Mouse (Mus musculus) urinary bladder, adult 2 months (tissue): ENCODE measurements around the gene Chchd5. TPM values are rescaled to one million over a fixed set of nuclear protein-coding genes. Genes with fewer than 3 reads are reported as not detected.

Source experiments
- DNase-seq: peaks from one replicate; pipeline ENCODE4 v3.0.0; 2022; ENCODE audit warnings: low spot score
- polyA plus RNA-seq: library from polyadenylated mRNA; depleted of rRNA; stranded (reverse); fragments of >200 nt; gene quantifications from 2 replicates; pipeline ENCODE4 v1.2.3, GENCODE M21; 2012; rRNA removed

Gene Chchd5
- 19.4 and 19.5 TPM in 2 replicates for polyA plus RNA-seq

GRCm38 (mm10) chr2:129129412-129129929 is at the start of gene Chchd5:
Gene Chchd5, plus strand, starts transcription at chr2:129129700.
- DNase-seq, result peak; percentile 66

DNA sequence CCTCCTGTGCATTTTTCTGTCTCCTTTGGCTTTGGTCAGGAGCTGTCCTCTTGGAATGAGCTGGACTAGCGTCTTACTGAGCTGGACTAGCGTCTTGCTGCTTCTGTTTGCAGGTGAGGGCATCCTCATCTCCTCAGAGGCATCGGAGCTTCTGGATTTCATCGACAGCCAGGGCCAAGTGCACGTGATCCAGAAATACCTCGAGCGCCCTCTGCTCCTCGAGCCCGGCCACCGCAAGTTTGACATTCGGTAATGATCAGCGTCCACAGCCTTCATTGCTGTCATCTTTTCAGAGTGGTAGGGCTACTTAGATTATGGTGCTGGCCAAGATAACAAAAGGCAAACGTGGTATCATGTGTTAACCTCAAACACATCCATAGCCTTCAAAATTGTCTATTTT is 48.4 kb upstream of the Chchd5 start:
- no peak for DNase-seq

DNA sequence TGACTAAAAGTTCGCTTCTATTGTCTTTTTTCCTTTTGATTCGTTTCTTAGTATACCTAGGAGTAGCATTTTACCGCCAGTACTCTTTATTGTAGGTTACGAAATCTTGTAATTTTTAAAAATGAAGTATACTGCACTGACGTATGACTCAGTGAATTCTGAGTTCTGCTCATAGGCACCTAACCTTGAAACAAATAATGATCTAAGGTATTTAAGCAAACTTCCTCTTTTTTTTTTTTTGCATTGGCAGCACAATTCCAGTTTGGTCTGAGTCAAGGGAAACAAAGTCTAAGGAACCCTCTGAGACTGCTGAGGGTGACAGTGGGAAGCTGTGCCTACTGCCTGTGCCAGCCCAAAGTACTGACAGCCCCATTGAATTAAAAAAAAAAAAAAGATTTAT is 46.0 kb upstream of the Chchd5 start:
- DNase-seq, result no peak

DNA sequence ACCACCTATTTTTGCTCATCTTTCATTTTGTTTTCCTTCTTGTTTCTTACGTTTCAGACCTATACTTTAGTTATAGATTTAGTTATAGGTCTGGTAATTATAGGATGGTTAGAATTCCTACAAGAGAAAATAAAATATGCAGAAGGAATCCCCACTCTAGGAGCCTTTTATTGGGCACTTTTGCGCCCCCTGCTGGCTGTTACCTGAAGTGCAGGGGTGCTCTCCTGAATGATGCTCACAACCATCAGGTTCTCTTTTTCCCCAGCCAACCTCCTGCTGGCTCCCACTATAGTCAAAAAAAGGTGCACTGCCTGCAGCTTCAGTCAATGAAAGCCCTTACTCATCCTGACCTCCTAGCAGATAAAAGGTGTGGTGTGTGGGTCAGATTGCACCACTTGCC is 44.5 kb upstream of the Chchd5 start:
- DNase-seq, result no peak

DNA sequence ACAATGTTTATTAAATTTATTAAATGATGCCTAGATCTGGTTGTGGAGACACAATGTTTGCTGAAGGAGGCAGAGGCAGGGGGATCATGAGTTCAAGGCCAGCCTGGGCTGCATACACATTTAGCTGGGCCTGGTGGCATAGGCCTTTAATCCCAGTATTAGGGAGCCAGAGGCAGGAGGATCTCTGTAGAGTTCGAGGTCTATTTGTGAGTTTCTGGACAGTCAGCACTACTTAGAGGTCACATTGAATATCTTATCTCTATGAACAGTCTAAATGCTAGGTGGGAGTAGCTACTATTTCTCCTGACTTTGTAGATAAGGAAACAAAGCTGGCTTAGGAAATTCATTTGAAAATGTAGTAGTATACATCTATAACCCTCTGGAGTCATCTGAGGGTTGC is 42.0 kb upstream of the Chchd5 start:
- DNase-seq, result no peak

DNA sequence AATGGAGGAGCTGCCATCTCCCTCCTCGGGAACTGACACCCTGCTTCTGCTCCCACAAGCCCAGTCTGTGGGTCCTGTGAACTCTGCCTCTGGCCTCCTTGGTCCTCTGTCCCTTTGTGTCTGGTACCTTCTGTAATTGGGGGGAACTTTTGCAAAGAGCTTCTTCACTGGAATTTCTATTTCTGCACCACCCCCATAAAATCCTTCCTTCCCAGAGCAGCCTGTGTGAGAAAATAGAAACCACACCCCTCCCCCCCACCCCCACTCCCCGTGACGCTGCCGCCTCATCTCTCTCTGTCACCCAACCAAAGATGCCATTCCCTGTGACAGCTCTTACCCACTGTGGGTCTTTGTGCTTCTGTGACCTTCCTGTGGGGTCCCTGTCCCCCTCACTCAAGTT is 39.1 kb upstream of the Chchd5 start:
- DNase-seq, result no peak

GRCm38 (mm10) chr2:129092810-129093209 is 36.7 kb upstream of the Chchd5 start:
- no peak for DNase-seq

DNA sequence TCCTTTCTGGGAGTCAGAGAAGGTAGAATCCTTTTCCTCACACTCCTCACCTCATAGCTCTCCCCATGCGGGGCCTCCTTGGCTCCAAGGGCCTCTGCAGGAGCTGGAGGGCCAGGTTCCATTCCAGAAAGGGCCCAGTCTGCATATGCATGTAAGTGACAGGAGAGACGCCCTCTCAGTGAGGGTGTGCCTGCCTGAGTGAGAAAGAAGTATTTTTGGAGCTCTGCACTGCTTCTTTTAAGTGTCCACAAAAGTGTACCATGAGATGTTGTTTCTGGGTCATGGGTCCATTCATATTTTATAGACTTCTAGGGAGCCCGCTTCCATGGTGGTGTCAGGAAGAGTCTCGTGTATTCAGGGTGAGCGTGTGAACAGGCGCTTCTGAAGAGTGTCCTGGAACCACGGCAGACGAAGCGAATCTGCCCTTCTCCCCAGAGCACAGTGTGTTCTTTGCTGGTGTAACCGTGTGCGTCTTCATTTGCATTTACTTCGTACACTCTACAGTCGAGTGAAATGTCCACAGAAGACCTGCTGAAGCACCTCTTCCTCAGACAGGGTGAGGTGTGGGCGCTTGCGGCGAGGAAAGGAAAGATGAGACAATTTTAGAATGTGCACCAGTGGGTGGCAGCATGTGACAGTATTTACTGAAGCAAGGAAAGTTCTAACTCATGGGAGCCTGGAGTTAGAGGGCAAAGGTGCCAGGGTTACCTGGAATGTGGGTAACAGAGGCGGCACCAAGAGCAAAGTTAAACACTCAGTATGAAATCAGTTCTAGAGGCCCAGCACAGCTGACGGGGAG is 35.4 kb upstream of the Chchd5 start:
- no peak for DNase-seq

- peak; percentile 75 for DNase-seq
These were observed 28.7 kb upstream of the Chchd5 start, which contains the start of gene Polr1b for GRCm38 (mm10) chr2:129100784-129101310. Gene Polr1b, plus strand, starts transcription at chr2:129100995.

DNA sequence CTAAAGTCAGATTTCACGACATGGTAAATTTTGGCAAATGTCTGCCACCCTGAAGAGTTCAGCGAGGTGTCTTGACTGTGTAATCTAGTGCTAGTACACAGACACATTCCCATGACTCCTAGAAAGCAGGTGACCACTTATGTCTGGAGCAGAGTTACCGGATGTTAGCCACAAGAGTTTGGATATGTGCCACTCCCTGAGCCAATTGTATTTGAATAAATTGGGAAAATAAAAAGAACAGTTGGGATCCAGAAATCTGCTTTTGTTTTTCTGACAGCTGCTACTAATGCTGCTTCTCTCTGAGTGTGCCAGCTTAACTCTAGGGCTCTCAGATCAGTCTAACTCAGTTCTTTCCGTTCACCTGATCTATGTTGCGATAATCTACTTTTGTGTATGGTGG is 16.6 kb upstream of the Chchd5 start:
- no peak for DNase-seq

DNA sequence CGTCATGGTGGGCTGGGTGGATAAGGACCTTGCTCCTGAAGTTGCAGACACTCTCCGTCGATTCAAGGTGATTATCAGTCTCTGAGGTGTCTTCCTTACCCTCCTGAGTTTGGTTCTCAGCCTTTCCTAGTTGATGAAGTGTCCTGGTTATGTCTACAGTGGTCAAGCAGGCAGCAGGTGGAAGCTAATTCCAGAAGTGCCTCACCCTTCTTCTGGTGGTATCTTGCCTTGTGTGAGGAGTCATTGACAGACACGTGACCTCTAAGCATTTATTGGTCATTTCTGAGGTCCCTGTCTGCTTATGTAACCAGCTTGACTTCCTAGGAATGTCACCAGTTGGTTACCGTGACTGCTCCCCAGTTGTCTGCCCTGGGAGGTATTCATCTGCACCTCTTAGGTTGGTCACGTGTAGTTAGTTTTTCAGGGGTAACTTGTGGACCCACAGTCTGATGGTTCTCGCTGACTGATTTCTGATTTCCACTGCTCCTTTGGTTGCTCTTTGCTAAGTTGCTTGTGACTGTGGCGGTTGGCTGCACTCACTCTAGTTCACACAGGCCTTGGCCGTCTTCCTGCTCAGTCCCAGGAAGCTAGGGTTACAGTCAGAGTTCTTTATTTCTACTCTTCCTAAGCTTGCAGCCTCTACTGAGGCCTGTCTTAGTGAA is 13.7 kb upstream of the Chchd5 start:
- DNase-seq, result no peak

GRCm38 (mm10) chr2:129116368-129116739 is 13.1 kb upstream of the Chchd5 start:
- no peak for DNase-seq

- no peak for DNase-seq
These were observed 11.4 kb upstream of the Chchd5 start for GRCm38 (mm10) chr2:129118061-129118460.

DNA sequence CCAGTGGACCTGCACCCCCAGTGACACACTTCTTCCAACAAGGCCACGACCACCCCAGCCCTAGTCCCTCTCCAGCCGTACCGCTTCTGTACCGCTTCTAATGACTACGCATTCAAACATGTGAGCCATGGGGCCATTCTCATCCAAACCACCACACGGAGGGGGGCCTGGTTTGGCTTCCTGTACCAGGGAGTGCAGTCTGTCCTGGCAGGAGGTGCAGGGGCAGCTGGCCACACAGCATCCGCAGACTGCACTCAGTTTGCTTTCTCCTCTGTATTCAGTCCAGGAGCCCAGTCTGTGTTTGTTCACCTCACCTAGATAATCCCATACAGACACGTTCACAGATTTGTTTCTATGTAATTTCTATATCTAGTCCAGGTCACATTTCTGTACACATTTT is 7.5 kb upstream of the Chchd5 start:
- no peak for DNase-seq

DNA sequence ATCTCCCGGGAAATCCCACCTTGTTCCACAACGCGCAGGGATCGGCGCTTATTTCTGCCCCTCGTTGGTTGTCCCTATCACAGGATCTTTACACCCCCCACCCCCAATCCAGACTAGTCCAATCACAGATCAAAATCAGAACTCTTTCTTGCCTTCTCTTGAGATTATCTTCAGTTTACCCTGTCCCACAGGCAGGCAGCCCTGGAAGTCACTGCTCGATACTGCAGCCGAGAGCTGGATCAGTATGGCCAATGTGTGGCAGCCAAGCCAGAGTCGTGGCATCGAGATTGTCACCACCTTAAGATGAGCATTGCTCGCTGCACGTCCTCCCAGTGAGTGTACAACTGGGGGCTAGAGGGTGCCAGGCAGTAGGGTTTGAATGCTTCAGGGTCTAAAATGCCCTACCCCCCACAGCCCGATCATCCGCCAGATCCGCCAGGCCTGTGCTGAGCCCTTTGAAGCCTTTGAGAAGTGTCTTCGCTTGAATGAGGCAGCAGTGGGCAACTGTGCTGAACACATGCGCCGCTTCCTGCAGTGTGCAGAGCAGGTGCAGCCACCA is 566 bp downstream of the Chchd5 start:
- no peak for DNase-seq

DNA sequence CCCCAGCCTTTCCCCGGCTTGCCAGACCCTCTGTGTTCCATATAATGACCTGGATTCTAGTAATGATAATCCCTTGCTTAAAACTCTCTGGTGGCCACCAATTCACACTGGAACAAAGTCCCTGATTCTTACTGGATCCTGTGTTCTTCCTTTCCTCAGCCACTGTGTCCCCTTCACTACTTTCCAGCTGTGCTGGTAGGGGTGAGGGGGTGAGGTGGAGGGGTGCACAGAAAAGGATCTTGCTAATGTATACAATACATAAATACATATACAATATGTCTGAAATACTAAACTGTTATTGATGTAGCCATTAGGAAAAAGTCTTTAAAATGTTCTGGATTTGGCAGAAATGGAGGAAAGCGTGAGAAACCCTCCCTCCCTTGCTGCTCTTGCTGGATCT is 1.3 kb downstream of the Chchd5 start:
- no peak for DNase-seq

GRCm38 (mm10) chr2:129132231-129132630 is 2.7 kb downstream of the Chchd5 start:
- no peak for DNase-seq

- no peak for DNase-seq
These were observed 3.7 kb downstream of the Chchd5 start for GRCm38 (mm10) chr2:129133006-129133805.

GRCm38 (mm10) chr2:129139906-129140305 is 10.4 kb downstream of the Chchd5 start:
- DNase-seq, result no peak

DNA sequence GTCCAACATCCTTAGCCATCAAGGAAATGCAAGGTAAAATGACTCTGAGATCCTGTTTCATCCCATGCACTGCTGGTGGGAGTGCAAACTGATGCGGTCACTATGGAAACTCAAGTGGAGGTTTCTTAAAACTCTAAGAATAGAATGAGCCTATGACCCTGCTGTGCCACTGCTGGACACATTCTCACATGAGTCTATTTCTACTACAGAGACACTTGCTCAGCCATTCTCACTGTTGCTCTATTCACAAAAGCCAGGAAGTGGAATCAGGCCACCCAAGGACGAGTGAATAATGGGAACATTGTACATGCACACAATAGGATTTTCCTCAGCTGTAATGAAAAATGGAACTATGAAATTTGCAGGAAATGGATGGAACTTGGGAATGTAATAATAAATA is 19.3 kb downstream of the Chchd5 start:
- DNase-seq, result no peak

DNA sequence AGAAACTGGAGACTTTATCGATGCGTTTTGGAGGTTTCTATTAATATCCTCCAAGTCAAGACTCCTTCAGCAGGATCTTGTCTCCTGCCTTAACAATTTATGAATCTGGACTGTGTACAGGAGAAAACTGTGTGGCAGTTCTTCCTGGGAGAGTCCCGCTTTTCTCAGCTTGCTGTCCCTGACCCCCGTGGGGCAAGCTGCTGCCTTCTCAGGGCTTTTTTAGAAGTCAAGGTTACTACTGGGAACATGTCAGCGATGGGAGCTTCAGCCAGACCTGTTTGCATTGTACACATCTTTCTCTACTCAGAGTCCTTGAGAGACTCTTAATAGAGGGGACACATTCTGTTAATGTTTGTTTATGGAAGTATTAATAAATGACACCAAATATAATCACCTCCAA is 20.9 kb downstream of the Chchd5 start:
- DNase-seq, result no peak

GRCm38 (mm10) chr2:129151111-129151510 is 21.6 kb downstream of the Chchd5 start:
- no peak for DNase-seq
